Mouse (Mus musculus) midbrain, embryonic 14.5 days (tissue): Measurements from ENCODE around the gene Nudt9. TPM values are rescaled to one million over a fixed set of nuclear protein-coding genes. Genes with fewer than 3 reads are reported as not detected.

Source experiments
- ATAC-seq: fragments of 200-750 bp; cut with Nextera tagmentation; 2 replicates; pipeline ENCODE4 v1.8.0; 2017; ENCODE audit warnings: moderate number of reproducible peaks, moderate library complexity; ENCODE audit not compliant: low FRiP score, low TSS enrichment
- DNase-seq: peaks from one replicate; pipeline ENCODE4 v3.0.0-alpha.2; 2015
- H3K27ac ChIP-seq: fragments of 300-500 bp; sonication (generic); replicated peaks from 2 replicates; pipeline ENCODE4 v1.5.1; 2014; ENCODE audit warnings: mild to moderate bottlenecking, low read depth, low read length, moderate library complexity
- H3K27me3 ChIP-seq: fragments of 300-500 bp; sonication (generic); 2 replicates; pipeline ENCODE4 v1.6.1; 2014; ENCODE audit warnings: low read length, control low read depth, mixed read lengths; ENCODE audit not compliant: control insufficient read depth, insufficient read depth
- H3K36me3 ChIP-seq: fragments of 300-500 bp; sonication (generic); 2 replicates; pipeline ENCODE4 v1.6.1; 2014; ENCODE audit warnings: low read length, control low read depth; ENCODE audit not compliant: control insufficient read depth, insufficient read depth
- H3K4me1 ChIP-seq: fragments of 300-500 bp; sonication (generic); 2 replicates; pipeline ENCODE4 v1.6.1; 2014; ENCODE audit warnings: mild to moderate bottlenecking, antibody characterized with exemption, low read length, control low read depth; ENCODE audit not compliant: control insufficient read depth, insufficient read depth
- H3K4me2 ChIP-seq: fragments of 300-500 bp; sonication (generic); 2 replicates; pipeline ENCODE4 v1.6.1; 2014; ENCODE audit warnings: mild to moderate bottlenecking, low read length, moderate library complexity
- H3K4me3 ChIP-seq: fragments of 300-500 bp; sonication (generic); replicated peaks from 2 replicates; pipeline ENCODE4 v1.5.1; 2014; ENCODE audit warnings: low read depth, low read length
- H3K9ac ChIP-seq: fragments of 300-500 bp; sonication (generic); replicated peaks from 2 replicates; pipeline ENCODE4 v1.6.1; 2014; ENCODE audit warnings: mild to moderate bottlenecking, low read length, moderate library complexity
- H3K9me3 ChIP-seq: fragments of 300-500 bp; sonication (generic); 2 replicates; pipeline ENCODE4 v1.6.1; 2016; ENCODE audit warnings: low read length, control low read depth, mixed read lengths; ENCODE audit not compliant: control insufficient read depth
- WGBS: fragments of 180-500 bp; shearing (Covaris S2); extraction: QIAGEN DNeasy Blood & Tissue Kit; methylation state at CpG from one replicate; pipeline ENCODE4 v1.1.7; 2014; 5-methylcytosine and 5-hydroxymethylcytosine counted together
- polyA plus RNA-seq: library from polyadenylated mRNA; unstranded; fragments of >200 nt; fragmentation: Nextera tagmentation; extraction: Ambion mirVana; gene quantifications from 2 replicates; pipeline ENCODE4 v1.2.1, GENCODE M21; 2014

Nudt9 gene
- polyA plus RNA-seq, 1 experiment from 2014 or later: 56.1 TPM

- H3K36me3 ChIP-seq: no peaks in the 10 kb centered on the region
- no peak overlapping the region for H3K4me2 ChIP-seq
- H3K4me3 ChIP-seq: no peak overlapping the region
- ATAC-seq: no peak
- no peak for DNase-seq
- H3K9me3 ChIP-seq: no peaks in the 10 kb centered on the region
- peaks cover 15% of the 10 kb centered on the region for H3K4me1 ChIP-seq
- H3K27me3 ChIP-seq: peaks cover 7% of the 10 kb centered on the region; the same call in 1 of the 2 replicates
- H3K9ac ChIP-seq: no peak overlapping the region
- WGBS: 43% methylated on average over 2 of the region's 2 CpGs
- no peak overlapping the region for H3K27ac ChIP-seq
Measured at GRCm38 (mm10) chr5:104104111-104104510, 58.0 kb downstream of the Nudt9 start.

GRCm38 (mm10) chr5:104108127-104108875 is 62.2 kb downstream of the Nudt9 start:
- H3K36me3 ChIP-seq: no peaks in the 10 kb centered on the region

GRCm38 (mm10) chr5:104108879-104109369 is 62.8 kb downstream of the Nudt9 start:
- ATAC-seq (peak; percentile 77), DNase-seq (peak; percentile 88)
- Histone ChIP-seq H3K4me2 (peak overlapping the region; percentile 53), H3K27ac (peak overlapping the region; percentile 74), H3K9ac (peak overlapping the region; percentile 32), H3K4me3 (peak overlapping the region; percentile 21), H3K36me3 (no peaks in the 10 kb centered on the region), H3K27me3 (peaks cover 7% of the 10 kb centered on the region; the same call in 1 of the 2 replicates), H3K4me1 (peaks cover 55% of the 10 kb centered on the region), H3K9me3 (no peaks in the 10 kb centered on the region)
- 3% methylated on average over 18 of the region's 18 CpGs for WGBS

More at GRCm38 (mm10) chr5:104108127-104108875, 62.2 kb downstream of the Nudt9 start:
- Histone ChIP-seq H3K4me1 (peaks cover 49% of the 10 kb centered on the region), H3K4me3 (peak overlapping the region; percentile 21; the same call in 1 of the 2 replicates), H3K4me2 (peak overlapping the region; percentile 53), H3K27ac (peak overlapping the region; percentile 74), H3K9me3 (no peaks in the 10 kb centered on the region), H3K27me3 (peaks cover 7% of the 10 kb centered on the region; the same call in 1 of the 2 replicates), H3K9ac (0 out of 2 replicates have a peak overlapping the region, but pooled peaks have one; percentile 32)
- DNase-seq (peak; percentile 69), ATAC-seq (peak; percentile 47; the same call in 1 of the 2 replicates)
- WGBS: 39% methylated on average over 11 of the region's 11 CpGs

GRCm38 (mm10) chr5:104109516-104109915 is 63.4 kb downstream of the Nudt9 start:
- H3K9me3 ChIP-seq: no peaks in the 10 kb centered on the region
- 20% methylated on average over 3 of the region's 3 CpGs for WGBS
- ATAC-seq (no peak), DNase-seq (peak; percentile 37)
- H3K9ac ChIP-seq: no peak overlapping the region; the same call in 1 of the 2 replicates
- peaks cover 55% of the 10 kb centered on the region for H3K4me1 ChIP-seq
- H3K4me2 ChIP-seq: peak overlapping the region; percentile 53
- H3K27ac ChIP-seq: peak overlapping the region; percentile 74
- H3K27me3 ChIP-seq: peaks cover 7% of the 10 kb centered on the region; the same call in 1 of the 2 replicates
- H3K4me3 ChIP-seq: peak overlapping the region; percentile 21; the same call in 1 of the 2 replicates
- H3K36me3 ChIP-seq: no peaks in the 10 kb centered on the region

- Histone ChIP-seq H3K27ac (peak overlapping the region; percentile 74), H3K36me3 (no peaks in the 10 kb centered on the region), H3K4me2 (peak overlapping the region; percentile 53), H3K9ac (no peak overlapping the region; the same call in 1 of the 2 replicates), H3K9me3 (no peaks in the 10 kb centered on the region), H3K27me3 (peaks cover 7% of the 10 kb centered on the region; the same call in 1 of the 2 replicates), H3K4me3 (no peak overlapping the region), H3K4me1 (peaks cover 59% of the 10 kb centered on the region)
- WGBS: 3% methylated on average over 9 of the region's 9 CpGs
- ATAC-seq: peak; percentile 75
- peak; percentile 86 for DNase-seq
Measured at GRCm38 (mm10) chr5:104110171-104110920, 64.2 kb downstream of the Nudt9 start.

- no peaks in the 10 kb centered on the region for H3K9me3 ChIP-seq
- peaks cover 3% of the 10 kb centered on the region; the same call in 1 of the 2 replicates for H3K27me3 ChIP-seq
- 25% methylated on average over 9 of the region's 9 CpGs for WGBS
- no peak for DNase-seq
- peak overlapping the region; percentile 17; the same call in 1 of the 2 replicates for H3K9ac ChIP-seq
- H3K4me3 ChIP-seq: no peak overlapping the region
- peak overlapping the region; percentile 53 for H3K4me2 ChIP-seq
- peaks cover 60% of the 10 kb centered on the region for H3K4me1 ChIP-seq
- ATAC-seq: no peak
- H3K36me3 ChIP-seq: no peaks in the 10 kb centered on the region
- H3K27ac ChIP-seq: peak overlapping the region; percentile 74; the same call in 1 of the 2 replicates
Measured at GRCm38 (mm10) chr5:104112016-104112415, 65.9 kb downstream of the Nudt9 start.

- ATAC-seq (no peak), DNase-seq (no peak)
- peak overlapping the region; percentile 63 for H3K27ac ChIP-seq
- WGBS: 34% methylated on average over 5 of the region's 5 CpGs
- H3K4me3 ChIP-seq: peak overlapping the region; percentile 19; the same call in 1 of the 2 replicates
- no peaks in the 10 kb centered on the region for H3K9me3 ChIP-seq
- peak overlapping the region; percentile 17; the same call in 1 of the 2 replicates for H3K9ac ChIP-seq
- H3K4me1 ChIP-seq: peaks cover 60% of the 10 kb centered on the region
- no peaks in the 10 kb centered on the region for H3K36me3 ChIP-seq
- H3K4me2 ChIP-seq: peak overlapping the region; percentile 53
- peaks cover 3% of the 10 kb centered on the region; the same call in 1 of the 2 replicates for H3K27me3 ChIP-seq
Measured at GRCm38 (mm10) chr5:104112511-104112910, 66.4 kb downstream of the Nudt9 start.

GRCm38 (mm10) chr5:104113491-104114172 is 67.5 kb downstream of the Nudt9 start, which contains the start of gene Sparcl1:
TSS of gene Sparcl1 (minus strand) at chr5:104113733.
- H3K9me3 ChIP-seq: no peaks in the 10 kb centered on the region
- peak within 1 kb of the TSS; percentile 19 for H3K4me3 ChIP-seq
- H3K4me2 ChIP-seq: peak within 1 kb of the TSS; percentile 53

More at GRCm38 (mm10) chr5:104113491-104114172, 67.5 kb downstream of the Nudt9 start, which contains the start of gene Sparcl1:
- DNase-seq: peak; percentile 55
- Histone ChIP-seq H3K36me3 (no peaks in the 10 kb centered on the region), H3K27ac (peak within 1 kb of the TSS; percentile 63), H3K27me3 (0 out of 2 replicates have a peak, but pooled peaks cover 3% of the 10 kb centered on the region), H3K4me1 (peaks cover 54% of the 10 kb centered on the region), H3K9ac (peak within 1 kb of the TSS; percentile 17)
- 22% methylated on average over 15 of the region's 15 CpGs for WGBS
- no peak for ATAC-seq
